Mouse (Mus musculus) testis, adult 2 months (tissue): ENCODE measurements around the gene Syn3.

ENCODE experiments used
- CTCF ChIP-seq: fragments of 200-500 bp; IDR thresholded peaks from 2 replicates; pipeline ENCODE4 v1.5.1; 2012; ENCODE audit warnings: low read depth, mild to moderate bottlenecking, inconsistent platforms, low read length, moderate library complexity; ENCODE audit not compliant: control insufficient read depth, insufficient read depth, insufficient replicate concordance
- POLR2A ChIP-seq: fragments of 200-500 bp; IDR thresholded peaks from 2 replicates; pipeline ENCODE4 v1.6.1; 2012; ENCODE audit warnings: low read depth, mild to moderate bottlenecking, inconsistent platforms, low read length, moderate library complexity; ENCODE audit not compliant: control insufficient read depth

DNA sequence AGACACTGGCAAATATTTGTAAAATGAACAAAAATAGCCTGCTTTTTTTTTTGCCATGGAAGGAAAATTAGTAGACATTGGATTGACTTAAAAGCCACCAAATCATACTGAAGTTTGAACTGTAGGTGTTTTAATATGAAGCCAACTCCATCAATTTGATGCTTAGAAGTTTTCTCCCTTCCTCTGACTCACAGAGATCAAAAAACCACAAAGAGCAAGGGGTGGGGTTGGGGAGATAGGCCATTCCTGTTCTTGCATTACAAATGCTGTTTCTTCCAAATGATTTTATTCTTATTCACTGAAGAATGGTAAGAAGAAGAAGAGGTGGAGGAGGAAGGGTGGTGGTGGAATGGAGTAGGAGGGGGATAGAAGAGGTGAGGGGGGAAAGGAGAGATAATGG, 52.0 kb downstream of the Syn3 start:
- no peak for TF ChIP-seq CTCF
- TF ChIP-seq POLR2A: no peak
